Comparison of ENCODE assay signal across 8 mouse cellular contexts in the genomic region with DNA sequence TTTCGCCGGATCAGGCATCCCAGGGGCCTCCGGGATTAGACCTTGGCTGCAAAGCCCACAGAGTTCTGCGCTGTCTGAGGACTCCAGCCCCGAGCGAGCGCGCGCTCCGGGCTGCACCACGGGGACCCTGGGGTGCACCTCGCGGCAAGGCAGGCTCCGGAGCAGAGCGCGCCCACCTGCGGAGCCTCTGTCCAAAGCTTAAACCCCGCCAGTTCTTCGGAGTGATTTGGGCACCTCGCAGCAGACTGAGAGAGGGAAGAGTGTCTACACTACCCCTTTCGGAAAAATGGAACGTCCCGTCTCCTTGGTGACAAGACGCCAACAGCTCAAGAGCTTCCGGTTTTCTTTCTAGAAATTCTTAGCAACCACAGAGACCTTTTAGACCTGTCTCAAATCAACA. TPM values are rescaled to one million over a fixed set of nuclear protein-coding genes. Genes with fewer than 3 reads are reported as not detected.
DNase-seq lines count a peak whose midpoint lies in the region; ATAC-seq and TF ChIP-seq lines count a peak whose summit lies in the region.

A gene (minus strand): TSS at position 76 of the 400 bp plus-strand sequence.

- 0 out of 2 replicates have a peak within 1 kb of the TSS, but pooled peaks have one; percentile 29 for H3K27ac ChIP-seq in embryonic facial prominence, embryonic 13.5 days
- H3K27ac ChIP-seq in heart, postnatal 0 days (ENCODE audit: low read depth) = no peak within 1 kb of the TSS

- H3K4me3 ChIP-seq in embryonic facial prominence, embryonic 13.5 days = peak within 1 kb of the TSS; percentile 52
- H3K4me3 ChIP-seq in heart, postnatal 0 days (ENCODE audit: low read depth, low read length) = peak within 1 kb of the TSS; percentile 56

- no peaks in the 10 kb centered on the region for H3K36me3 ChIP-seq in embryonic facial prominence, embryonic 13.5 days
- no peaks in the 10 kb centered on the region for H3K36me3 ChIP-seq in heart, postnatal 0 days (replicated peaks; ENCODE audit: control insufficient read depth, insufficient read depth, low read length)

- peak within 1 kb of the TSS; percentile 74 for H3K9ac ChIP-seq in embryonic facial prominence, embryonic 13.5 days
- peak within 1 kb of the TSS; percentile 47 for H3K9ac ChIP-seq in heart, postnatal 0 days (replicated peaks; ENCODE audit: low read depth, low read length)

- peak; percentile 90 for DNase-seq in CD4-positive helper T cell, adult 2 months (ENCODE audit: low read depth, low spot score)
- DNase-seq in T-cell, adult 2 months (ENCODE audit: low spot score) = peak; percentile 84
- DNase-seq in heart, postnatal 0 days (ENCODE audit: low spot score) = peak; percentile 58
- peak; percentile 50 for DNase-seq in large intestine, adult 2 months (ENCODE audit: low read depth, low spot score)
- DNase-seq in lung, postnatal 25 days (ENCODE audit: low spot score) = peak; percentile 69
- peak; percentile 91 for DNase-seq in retina, postnatal 1 day
- DNase-seq in urinary bladder, postnatal 25 days (ENCODE audit: low spot score) = peak; percentile 50

- no peak for ATAC-seq in embryonic facial prominence, embryonic 13.5 days (ENCODE audit: insufficient number of reproducible peaks, insufficient read depth, low FRiP score, low TSS enrichment, low read depth)
- peak; percentile 73 for ATAC-seq in heart, postnatal 0 days (ENCODE audit: insufficient read depth, low read depth)

- H3K4me2 ChIP-seq in embryonic facial prominence, embryonic 13.5 days = peak within 1 kb of the TSS; percentile 82
- peak within 1 kb of the TSS; percentile 78 for H3K4me2 ChIP-seq in heart, postnatal 0 days (ENCODE audit: low read depth, low read length)

- WGBS in embryonic facial prominence, embryonic 13.5 days = under 1% methylated on average over 25 of the region's 25 CpGs
- under 1% methylated on average over 25 of the region's 25 CpGs for WGBS in heart, postnatal 0 days
- under 1% methylated on average over 25 of the region's 25 CpGs for WGBS in large intestine, adult 2 months

- no peak for TF ChIP-seq EP300 in heart, postnatal 0 days (IDR thresholded peaks at IDR 0.05; ENCODE audit: low read depth)

- H3K4me1 ChIP-seq in embryonic facial prominence, embryonic 13.5 days = peaks cover 8% of the 10 kb centered on the region
- peaks cover 5% of the 10 kb centered on the region; the same call in 1 of the 2 replicates for H3K4me1 ChIP-seq in heart, postnatal 0 days (ENCODE audit: control insufficient read depth, insufficient read depth)

- no peak for TF ChIP-seq CTCF in heart, postnatal 0 days (IDR thresholded peaks at IDR 0.05; ENCODE audit: low read depth)

- H3K27me3 ChIP-seq in embryonic facial prominence, embryonic 13.5 days = peaks cover 57% of the 10 kb centered on the region
- 0 out of 2 replicates have a peak, but pooled peaks cover 12% of the 10 kb centered on the region for H3K27me3 ChIP-seq in heart, postnatal 0 days (ENCODE audit: control insufficient read depth, insufficient read depth, low read length)

- no peaks in the 10 kb centered on the region for H3K9me3 ChIP-seq in embryonic facial prominence, embryonic 13.5 days
- H3K9me3 ChIP-seq in heart, postnatal 0 days (replicated peaks; ENCODE audit: control insufficient read depth, low read length) = no peaks in the 10 kb centered on the region

RNA-seq across cellular contexts. Expression of the gene that starts here (rescaled TPM):
- 0.39 and 0.54 TPM in 2 replicates for polyA plus RNA-seq in embryonic facial prominence, embryonic 13.5 days (2015; fragmentation: Nextera tagmentation; extraction: Ambion mirVana)
- not detected in 2 replicates for total RNA-seq in heart, postnatal 0 days (2014; rRNA removed; ENCODE audit: low replicate concordance)
- 0.11 and 0.18 TPM in 2 replicates for polyA plus RNA-seq in heart, postnatal 0 days (2015; fragmentation: Nextera tagmentation; extraction: Ambion mirVana)
- polyA plus RNA-seq in large intestine, adult 2 months (2012; rRNA removed) = 0.04 and 0.43 TPM in 2 replicates

Comparison
In these comparisons a context has a peak if more than half of its experiments do, and no peak if none do; other contexts are left out.
1. Peak in DNase-seq, ATAC-seq, H3K4me3 ChIP-seq, H3K9ac ChIP-seq and H3K4me2 ChIP-seq in heart, postnatal 0 days; RNA of the gene not detected or under 1 TPM.
2. Peak in DNase-seq in large intestine, adult 2 months; RNA of the gene not detected or under 1 TPM.